Mouse (Mus musculus) CH12.LX (cell line): Measurements from ENCODE around the gene Cars. TPM values are rescaled to one million over a fixed set of nuclear protein-coding genes. Genes with fewer than 3 reads are reported as not detected.
A peak's percentile ranks its signal among the peaks of the same experiment; 100 is the strongest.

Source experiments
- DNase-seq: peaks from one replicate; pipeline ENCODE4 v3.0.0-alpha.2; 2013; ENCODE audit errors: extremely low read depth
- H3K27ac ChIP-seq: 2 replicates; pipeline ENCODE4 v1.5.1; 2012; ENCODE audit warnings: low read depth, mild to moderate bottlenecking, control low read depth, moderate library complexity; ENCODE audit not compliant: insufficient read depth
- H3K27me3 ChIP-seq: replicated peaks from 2 replicates; pipeline ENCODE3; 2012; ENCODE audit warnings: inconsistent platforms
- H3K36me3 ChIP-seq, 2 experiments: replicated peaks in 1 of 2; 2 replicates each; pipeline versions ENCODE3 to v1.6.1; 2012; ENCODE audit warnings: inconsistent platforms in 1 of 2, low read length in 1 of 2, mild to moderate bottlenecking in 1 of 2, mixed read lengths in 1 of 2, moderate library complexity in 1 of 2; ENCODE audit not compliant: control insufficient read depth in 1 of 2, insufficient read depth in 1 of 2
- H3K4me1 ChIP-seq, 2 experiments: 2 replicates each; pipeline ENCODE4 v1.6.1; 2012; ENCODE audit warnings: inconsistent platforms in 1 of 2, moderate library complexity in 1 of 2; ENCODE audit not compliant: insufficient read depth in 2 of 2, control insufficient read depth in 1 of 2
- H3K4me2 ChIP-seq: 2 replicates; pipeline ENCODE4 v1.6.1; 2012; ENCODE audit warnings: low read depth, mild to moderate bottlenecking, control low read depth; ENCODE audit not compliant: poor library complexity, insufficient read depth, severe bottlenecking
- H3K4me3 ChIP-seq, 3 experiments: fragments of 150-350 bp in 1 of 3; sonication (generic) in 1 of 3; replicated peaks in 1 of 3; 2 replicates each; pipeline versions ENCODE3 to v1.5.1; 2011 to 2012; ENCODE audit warnings: low read depth in 2 of 3, low read length in 2 of 3, mild to moderate bottlenecking in 2 of 3, moderate library complexity in 2 of 3, control low read depth in 1 of 3, improper control_type of control experiment in 1 of 3, inconsistent platforms in 1 of 3, mixed read lengths in 1 of 3; ENCODE audit not compliant: poor library complexity in 1 of 3
- H3K79me2 ChIP-seq: replicated peaks from 2 replicates; pipeline ENCODE4 v1.6.1; 2012; ENCODE audit warnings: mild to moderate bottlenecking, moderate library complexity; ENCODE audit not compliant: control insufficient read depth, poor library complexity, insufficient read depth, severe bottlenecking; ENCODE audit errors: extremely low read depth
- H3K9ac ChIP-seq: 2 replicates; pipeline ENCODE4 v1.6.1; 2012; ENCODE audit warnings: low read depth, mild to moderate bottlenecking, control low read depth, moderate library complexity; ENCODE audit not compliant: insufficient read depth
- H3K9me3 ChIP-seq: replicated peaks from 2 replicates; pipeline ENCODE3; 2012; ENCODE audit warnings: low read length, inconsistent platforms, mixed read lengths
- BHLHE40 ChIP-seq: IDR thresholded peaks from 2 replicates; pipeline ENCODE4 v1.6.1; 2011; ENCODE audit warnings: mild to moderate bottlenecking, low read depth, low read length, improper control_type of control experiment
- CHD1 ChIP-seq: IDR thresholded peaks from 2 replicates; pipeline ENCODE4 v1.6.1; 2012; ENCODE audit warnings: low read depth, low read length, improper control_type of control experiment, inconsistent platforms
- CHD2 ChIP-seq: IDR thresholded peaks from 2 replicates; pipeline ENCODE4 v1.6.1; 2011; ENCODE audit warnings: low read length, improper control_type of control experiment
- CTCF ChIP-seq, 2 experiments: IDR thresholded peaks in 1 of 2; conservative IDR thresholded peaks in 1 of 2; 2 replicates each; pipeline ENCODE4 v1.5.1; 2011 to 2012; ENCODE audit warnings: low read depth in 2 of 2, low read length in 2 of 2, improper control_type of control experiment in 1 of 2, inconsistent platforms in 1 of 2, mild to moderate bottlenecking in 1 of 2, moderate library complexity in 1 of 2
- E2F4 ChIP-seq: IDR thresholded peaks from 2 replicates; pipeline ENCODE4 v1.6.1; 2011; ENCODE audit warnings: low read depth, low read length, improper control_type of control experiment; ENCODE audit not compliant: insufficient replicate concordance
- ELF1 ChIP-seq: IDR thresholded peaks from 2 replicates; pipeline ENCODE4 v1.6.1; 2014; ENCODE audit warnings: low read depth, mild to moderate bottlenecking, inconsistent platforms, low read length, improper control_type of control experiment
- EP300 ChIP-seq: IDR thresholded peaks from 2 replicates; pipeline ENCODE4 v1.6.1; 2011; ENCODE audit warnings: low read length, improper control_type of control experiment
- ETS1 ChIP-seq: conservative IDR thresholded peaks from 2 replicates; pipeline ENCODE4 v1.6.1; 2012; ENCODE audit warnings: low read depth, mild to moderate bottlenecking, inconsistent platforms, low read length, improper control_type of control experiment, moderate library complexity
- GABPA ChIP-seq: IDR thresholded peaks from 2 replicates; pipeline ENCODE4 v1.6.1; 2012; ENCODE audit warnings: low read depth, low read length, improper control_type of control experiment, inconsistent platforms; ENCODE audit not compliant: insufficient replicate concordance
- HCFC1 ChIP-seq: IDR thresholded peaks from 2 replicates; pipeline ENCODE4 v1.6.1; 2012; ENCODE audit warnings: low read depth, mild to moderate bottlenecking, inconsistent platforms, low read length, improper control_type of control experiment
- IRF4 ChIP-seq: IDR thresholded peaks from 2 replicates; pipeline ENCODE4 v1.6.1; 2014; ENCODE audit warnings: low read depth, mild to moderate bottlenecking, inconsistent platforms, low read length, improper control_type of control experiment
- JUND ChIP-seq: conservative IDR thresholded peaks from 2 replicates; pipeline ENCODE4 v1.6.1; 2011; ENCODE audit warnings: low read depth, low read length, improper control_type of control experiment
- KAT2A ChIP-seq: IDR thresholded peaks from 2 replicates; pipeline ENCODE4 v1.6.1; 2012; ENCODE audit warnings: low read length, improper control_type of control experiment, inconsistent platforms; ENCODE audit not compliant: insufficient replicate concordance
- MAX ChIP-seq: IDR thresholded peaks from 2 replicates; pipeline ENCODE4 v1.6.1; 2011; ENCODE audit warnings: low read length, improper control_type of control experiment
- MAZ ChIP-seq: IDR thresholded peaks from 2 replicates; pipeline ENCODE4 v1.6.1; 2012; ENCODE audit warnings: low read depth, mild to moderate bottlenecking, inconsistent platforms, low read length, improper control_type of control experiment, moderate library complexity
- MEF2A ChIP-seq: IDR thresholded peaks from 2 replicates; pipeline ENCODE4 v1.6.1; 2014; ENCODE audit warnings: low read depth, mild to moderate bottlenecking, inconsistent platforms, low read length, improper control_type of control experiment, borderline replicate concordance
- MXI1 ChIP-seq: IDR thresholded peaks from 2 replicates; pipeline ENCODE4 v1.6.1; 2011; ENCODE audit warnings: mild to moderate bottlenecking, low read depth, low read length, improper control_type of control experiment
- MYC ChIP-seq: IDR thresholded peaks from 2 replicates; pipeline ENCODE4 v1.6.1; 2011; ENCODE audit warnings: low read depth, mild to moderate bottlenecking, improper control_type of control experiment, low read length
- NRF1 ChIP-seq: IDR thresholded peaks from 2 replicates; pipeline ENCODE4 v1.6.1; 2014; ENCODE audit warnings: low read depth, mild to moderate bottlenecking, inconsistent platforms, low read length, improper control_type of control experiment, moderate library complexity
- PAX5 ChIP-seq: IDR thresholded peaks from 2 replicates; pipeline ENCODE4 v1.6.1; 2012; ENCODE audit warnings: low read length, inconsistent platforms, mixed read lengths
- POLR2A ChIP-seq: IDR thresholded peaks from 2 replicates; pipeline ENCODE4 v1.6.1; 2011; ENCODE audit warnings: low read depth, mild to moderate bottlenecking, improper control_type of control experiment, low read length
- POLR2AphosphoS2 ChIP-seq: IDR thresholded peaks from 2 replicates; pipeline ENCODE4 v1.6.1; 2011; ENCODE audit warnings: low read depth, low read length, improper control_type of control experiment
- RAD21 ChIP-seq: IDR thresholded peaks from 2 replicates; pipeline ENCODE4 v1.6.1; 2011; ENCODE audit warnings: low read depth, mild to moderate bottlenecking, low read length, improper control_type of control experiment, moderate library complexity
- RCOR1 ChIP-seq: conservative IDR thresholded peaks from 2 replicates; pipeline ENCODE4 v1.6.1; 2012; ENCODE audit warnings: low read depth, mild to moderate bottlenecking, inconsistent platforms, low read length, improper control_type of control experiment
- SIN3A ChIP-seq: IDR thresholded peaks from 2 replicates; pipeline ENCODE4 v1.6.1; 2012; ENCODE audit warnings: low read length, improper control_type of control experiment, inconsistent platforms
- SMC3 ChIP-seq: IDR thresholded peaks from 2 replicates; pipeline ENCODE4 v1.6.1; 2011; ENCODE audit warnings: low read depth, low read length, improper control_type of control experiment
- TCF12 ChIP-seq: IDR thresholded peaks from 2 replicates; pipeline ENCODE4 v1.6.1; 2014; ENCODE audit warnings: low read depth, mild to moderate bottlenecking, inconsistent platforms, low read length, improper control_type of control experiment
- UBTF ChIP-seq: IDR thresholded peaks from 2 replicates; pipeline ENCODE4 v1.6.1; 2012; ENCODE audit warnings: low read depth, mild to moderate bottlenecking, inconsistent platforms, low read length, improper control_type of control experiment, moderate library complexity
- USF1 ChIP-seq: IDR thresholded peaks from 2 replicates; pipeline ENCODE4 v1.6.1; 2014; ENCODE audit warnings: low read depth, mild to moderate bottlenecking, inconsistent platforms, low read length, improper control_type of control experiment
- USF2 ChIP-seq: conservative IDR thresholded peaks from 2 replicates; pipeline ENCODE4 v1.6.1; 2011; ENCODE audit warnings: low read depth, low read length, improper control_type of control experiment
- ZKSCAN1 ChIP-seq: IDR thresholded peaks from 2 replicates; pipeline ENCODE4 v1.6.1; 2012; ENCODE audit warnings: low read depth, inconsistent platforms, low read length, improper control_type of control experiment, borderline replicate concordance
- ZMIZ1 ChIP-seq: IDR thresholded peaks from 2 replicates; pipeline ENCODE4 v1.6.1; 2012; ENCODE audit warnings: low read depth, mild to moderate bottlenecking, inconsistent platforms, low read length, improper control_type of control experiment
- ZNF384 ChIP-seq: IDR thresholded peaks from 2 replicates; pipeline ENCODE4 v1.6.1; 2012; ENCODE audit warnings: low read depth, low read length, improper control_type of control experiment, inconsistent platforms
- dilution Hi-C: fragments of 300-500 bp; cut with MboI; formaldehyde crosslinking; loops from 2 replicates; pipeline ENCODE4 v1.14.3; 2020; ENCODE audit warnings: low sequenced_read_pairs; ENCODE audit not compliant: extremely low pct_unique_long_range_greater_than_20kb, extremely low pct_ligation_motif_present
- in situ Hi-C: fragments of 300-500 bp; cut with MboI; formaldehyde crosslinking; loops from 3 replicates; pipeline ENCODE4 v1.14.3; 2019; ENCODE audit warnings: low sequenced_read_pairs, low pct_ligation_motif_present, low pct_unique_long_range_greater_than_20kb, mixed read lengths
- polyA plus RNA-seq: library from polyadenylated mRNA; unstranded; fragments of >175 nt; gene quantifications from 2 replicates; pipeline ENCODE4 v1.2.1, GENCODE M21; 2012; ENCODE audit warnings: low read depth; ENCODE audit not compliant: insufficient read length
- total RNA-seq, 2 experiments: library from RNA; depleted of rRNA; stranded (reverse); fragments of 300-350 nt in 1 of 2; fragments of >200 nt in 1 of 2; gene quantifications; 2 replicates each; pipeline ENCODE4 v1.2.3; 2012 to 2014

Cars gene
- total and polyA plus RNA-seq, 3 experiments, result 118 to 222 (median 170) TPM

DNA sequence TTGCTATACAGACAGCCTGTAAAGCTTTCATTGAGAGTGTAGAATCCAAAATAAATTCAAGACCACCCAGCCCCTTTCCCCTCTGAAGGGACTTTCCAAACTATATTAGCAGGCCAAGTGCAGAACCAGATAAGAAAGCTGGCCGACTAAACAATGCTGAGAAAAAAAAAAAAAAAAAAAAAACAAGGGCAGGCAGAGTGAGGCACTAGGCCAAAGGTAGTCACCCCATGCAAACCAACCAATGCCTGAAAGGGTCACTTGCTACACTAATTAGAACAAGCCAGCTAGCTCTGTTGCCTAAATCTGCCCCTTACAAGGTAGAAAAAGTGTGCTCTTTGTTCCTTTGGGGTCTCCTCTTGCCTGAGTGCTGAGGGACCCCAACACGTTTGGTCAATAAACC lies 5.0 kb upstream of the Cars start:
- no peaks in the 10 kb centered on the region for H3K9me3 ChIP-seq
- DNase-seq, result no peak
- no peak overlapping the region for H3K9ac ChIP-seq
- TF ChIP-seq ZKSCAN1 (no peak), NRF1 (no peak), ZNF384 (peak; percentile 27; the same call in 1 of the 2 replicates)
- H3K4me2 ChIP-seq, result no peak overlapping the region
- H3K27ac ChIP-seq, result no peak overlapping the region
- peaks cover 3% of the 10 kb centered on the region for H3K27me3 ChIP-seq
- peaks cover under 1% of the 10 kb centered on the region; the same call in 1 of the 2 replicates for H3K79me2 ChIP-seq
- H3K4me1 ChIP-seq, result peaks cover 0 to 6% of the 10 kb centered on the region in 2 experiments; a peak in 1 of 4 replicates
- in situ Hi-C loops (no loop called here), dilution Hi-C loops (no loop called here)
- H3K36me3 ChIP-seq, result peaks cover 10 to 12% of the 10 kb centered on the region in 2 experiments
- no peak overlapping the region for H3K4me3 ChIP-seq

DNA sequence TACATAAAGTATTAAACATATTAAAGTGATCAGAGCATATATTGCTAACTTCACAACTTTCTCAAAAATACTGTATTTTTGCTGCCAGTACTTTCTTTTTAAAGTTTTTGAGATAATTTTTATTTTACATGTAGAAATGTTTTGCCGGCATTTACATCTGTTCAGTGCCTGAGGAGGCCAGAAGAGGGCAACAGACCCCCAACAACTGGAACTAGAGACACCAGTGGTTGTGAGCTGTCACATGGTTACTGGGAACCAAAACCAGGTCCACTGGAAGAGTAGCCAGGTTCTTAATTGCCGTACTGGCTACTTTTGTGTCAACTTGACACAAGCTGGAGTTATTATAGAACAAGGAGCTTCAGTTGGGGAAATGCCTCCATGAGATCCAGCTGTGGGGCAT lies 1.8 kb upstream of the Cars start:
- H3K4me1 ChIP-seq, result peaks cover 11 to 26% of the 10 kb centered on the region in 2 experiments
- no peak overlapping the region for H3K4me2 ChIP-seq
- no peak overlapping the region for H3K27ac ChIP-seq
- H3K79me2 ChIP-seq, result peaks cover 32% of the 10 kb centered on the region
- H3K9me3 ChIP-seq, result no peaks in the 10 kb centered on the region
- in situ Hi-C loops (no loop called here), dilution Hi-C loops (no loop called here)
- DNase-seq, result peak; percentile 36
- no peak overlapping the region for H3K4me3 ChIP-seq
- H3K9ac ChIP-seq, result no peak overlapping the region
- peaks cover 3% of the 10 kb centered on the region for H3K27me3 ChIP-seq
- H3K36me3 ChIP-seq, result peaks cover 13 to 21% of the 10 kb centered on the region in 2 experiments
- TF ChIP-seq CHD2, result no peak
- TF ChIP-seq IRF4, result peak; percentile 9; the same call in 1 of the 2 replicates
- no peak for TF ChIP-seq POLR2AphosphoS2
- TF ChIP-seq E2F4, result no peak
- no peak for TF ChIP-seq ZMIZ1
- no peak for TF ChIP-seq EP300
- no peak for TF ChIP-seq ELF1
- 0 out of 2 replicates have a peak, but pooled peaks have one; percentile 8 for TF ChIP-seq USF2
- TF ChIP-seq NRF1, result no peak
- TF ChIP-seq JUND, result no peak
- TF ChIP-seq ZKSCAN1, result no peak
- TF ChIP-seq ZNF384, result no peak
- TF ChIP-seq UBTF, result no peak
- no peak for TF ChIP-seq PAX5
- TF ChIP-seq HCFC1, result no peak
- TF ChIP-seq CHD1, result no peak
- no peak for TF ChIP-seq KAT2A
- no peak for TF ChIP-seq MAZ
- TF ChIP-seq USF1, result 0 out of 2 replicates have a peak, but pooled peaks have one; percentile 25
- TF ChIP-seq RAD21, result peak; percentile 60
- no peak for TF ChIP-seq ETS1
- TF ChIP-seq BHLHE40, result no peak
- no peak for TF ChIP-seq MEF2A
- TF ChIP-seq MAX, result 0 out of 2 replicates have a peak, but pooled peaks have one; percentile 26
- TF ChIP-seq SMC3, result peak; percentile 47
- TF ChIP-seq CTCF (conservative IDR thresholded peaks at IDR 0.05 in 1 of 2, IDR thresholded peaks at IDR 0.05 in 1 of 2; ENCODE audit: low read depth in 2 of 2, low read length in 2 of 2), result peak in 1 of 2 experiments; percentile 63; a peak in 2 of 4 replicates
- TF ChIP-seq SIN3A, result no peak
- no peak for TF ChIP-seq RCOR1
- no peak for TF ChIP-seq MXI1
- TF ChIP-seq MYC, result peak; percentile 52; the same call in 1 of the 2 replicates
- no peak for TF ChIP-seq TCF12
- TF ChIP-seq GABPA, result no peak
- no peak for TF ChIP-seq POLR2A
